Mouse (Mus musculus) adrenal gland, postnatal 4 days (tissue): ENCODE results near the gene Gfer. TPM values are rescaled to one million over a fixed set of nuclear protein-coding genes. Genes with fewer than 3 reads are reported as not detected.

ENCODE experiments used
- DNase-seq, 2 experiments: peaks; one replicate each; pipeline ENCODE4 v3.0.0; 2021 to 2022; ENCODE audit warnings: low spot score in 2 of 2, mixed read lengths in 2 of 2
- total RNA-seq, 2 experiments: library from RNA; stranded (reverse); gene quantifications; 2 replicates each; pipeline ENCODE4 v1.2.3; 2021

Gene Gfer
- total RNA-seq, 2 experiments from 2014 or later, result 28.4 to 28.8 TPM

DNA sequence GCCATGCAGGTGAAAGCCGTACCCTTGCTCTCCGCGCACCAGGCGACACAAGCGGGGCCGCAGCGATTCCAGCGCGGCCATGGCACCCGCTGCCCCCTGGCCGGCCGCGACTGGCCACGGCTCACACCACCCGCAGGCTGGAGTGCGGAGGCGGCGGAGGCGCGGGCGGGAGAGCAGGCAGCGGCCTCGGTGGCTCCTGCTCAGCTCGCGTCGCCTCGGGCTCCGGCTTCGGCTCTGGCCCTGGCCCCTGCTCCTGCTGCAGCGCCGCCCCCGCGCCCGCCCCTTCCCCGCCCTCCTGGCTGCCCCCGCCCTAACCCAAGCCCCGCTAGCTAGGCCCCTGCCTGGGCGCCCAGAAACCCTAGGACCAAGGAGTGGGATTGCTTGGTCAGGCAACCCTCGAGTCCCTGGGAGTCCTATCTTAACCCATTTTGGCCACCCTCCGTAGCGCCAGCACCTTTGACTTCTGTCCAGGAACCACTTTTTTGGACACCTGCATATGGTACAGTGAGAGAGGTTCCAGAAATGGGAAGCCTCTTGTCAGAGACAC is 45.8 kb downstream of the Gfer start, which contains the start of gene Slc9a3r2:
Gene Slc9a3r2, minus strand, starts transcription at position 258 of the 547 bp plus-strand sequence.
- DNase-seq, result peak; percentile 30 to 37

DNA sequence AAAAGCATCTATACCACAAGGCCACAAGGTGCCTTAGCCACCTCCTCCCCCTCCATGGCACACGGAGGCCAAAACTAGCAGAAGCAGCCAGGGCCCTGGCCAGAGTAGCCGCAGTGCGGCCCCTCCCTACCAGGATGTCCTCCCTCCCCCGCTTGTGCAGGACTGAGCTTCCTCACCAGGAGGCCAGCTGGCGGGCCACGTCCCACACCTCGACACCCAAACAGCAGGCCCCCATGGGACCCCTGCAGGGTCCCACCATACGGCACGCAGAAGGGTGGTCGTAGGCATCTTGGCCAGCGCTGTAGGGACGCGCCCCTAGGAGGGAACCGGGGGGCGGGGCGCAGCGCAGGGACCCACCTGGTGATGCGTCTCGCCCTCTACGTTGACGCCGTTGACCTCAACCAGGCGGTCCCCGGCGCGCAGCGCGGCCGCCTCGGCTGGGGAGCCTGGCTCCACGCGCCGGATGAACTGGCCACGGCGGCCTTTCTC is 46.3 kb downstream of the Gfer start:
- no peak for DNase-seq

DNA sequence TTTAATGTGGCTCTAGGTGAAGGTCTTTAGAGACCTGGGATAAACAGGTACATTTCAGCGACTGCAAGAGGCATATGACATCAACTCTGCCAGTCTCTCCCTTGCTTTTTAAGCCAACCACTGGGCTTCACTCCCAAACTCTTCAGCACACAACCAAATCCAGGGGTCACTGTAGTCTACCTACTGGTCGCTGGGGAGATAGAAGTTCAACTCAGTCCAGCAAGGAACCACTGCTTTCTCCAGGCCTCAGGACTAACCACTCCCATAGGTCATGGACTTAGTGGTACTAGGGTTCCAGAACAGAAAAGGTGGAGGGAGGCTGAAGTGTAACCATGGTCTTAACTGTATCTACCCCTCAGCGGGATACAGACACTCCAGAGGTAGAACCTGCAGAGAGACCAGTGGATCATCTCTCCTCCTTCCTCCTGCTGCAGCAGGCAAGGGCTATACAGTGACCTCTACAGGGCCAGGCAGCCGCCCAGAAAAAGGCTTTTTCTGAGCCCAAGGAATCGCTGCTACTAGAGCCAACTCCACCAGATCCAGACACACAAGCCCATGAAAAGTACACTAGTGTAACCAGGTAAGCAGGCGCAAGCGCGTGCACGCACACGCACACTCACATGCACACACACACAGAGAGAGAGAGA is 47.1 kb downstream of the Gfer start:
- no peak for DNase-seq

DNA sequence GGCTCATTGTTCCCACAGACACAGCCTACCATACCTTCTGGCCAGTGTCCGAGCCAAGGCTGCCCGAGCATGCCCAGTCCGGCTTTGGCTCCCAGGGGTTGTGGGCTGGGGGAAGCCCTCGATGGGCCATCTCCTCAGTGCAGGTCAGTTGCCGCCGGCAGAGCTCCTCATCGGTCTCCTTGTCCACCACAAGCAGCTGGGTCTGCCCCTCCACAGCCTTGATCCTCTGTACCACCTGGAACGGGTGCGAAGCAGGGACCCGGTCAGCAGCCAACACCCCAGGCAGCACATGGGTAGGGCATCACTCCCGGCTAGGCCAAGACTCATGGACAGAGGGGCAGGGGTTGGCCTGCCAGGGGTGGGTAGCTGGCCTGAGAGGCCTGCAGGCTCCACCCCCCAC is 48.5 kb downstream of the Gfer start:
- no peak for DNase-seq

DNA sequence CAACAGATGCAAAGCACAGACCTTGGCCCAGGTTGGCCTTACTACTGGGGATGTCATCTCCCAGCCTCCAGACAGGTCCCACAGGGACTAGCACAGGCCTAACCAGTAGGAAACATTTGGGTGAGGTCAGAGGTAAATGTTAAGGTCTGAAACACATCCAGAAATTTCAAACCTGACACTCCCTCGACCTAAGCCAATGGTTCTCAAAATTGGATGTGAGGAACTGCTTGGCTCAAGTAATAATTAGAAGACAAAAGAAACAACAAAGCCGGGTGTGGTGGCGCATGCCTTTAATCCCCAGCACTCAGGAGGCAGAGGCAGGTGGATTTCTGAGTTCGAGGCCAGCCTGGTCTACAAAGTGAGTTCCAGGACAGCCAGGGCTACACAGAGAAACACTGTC is 49.6 kb downstream of the Gfer start:
- no peak for DNase-seq

DNA sequence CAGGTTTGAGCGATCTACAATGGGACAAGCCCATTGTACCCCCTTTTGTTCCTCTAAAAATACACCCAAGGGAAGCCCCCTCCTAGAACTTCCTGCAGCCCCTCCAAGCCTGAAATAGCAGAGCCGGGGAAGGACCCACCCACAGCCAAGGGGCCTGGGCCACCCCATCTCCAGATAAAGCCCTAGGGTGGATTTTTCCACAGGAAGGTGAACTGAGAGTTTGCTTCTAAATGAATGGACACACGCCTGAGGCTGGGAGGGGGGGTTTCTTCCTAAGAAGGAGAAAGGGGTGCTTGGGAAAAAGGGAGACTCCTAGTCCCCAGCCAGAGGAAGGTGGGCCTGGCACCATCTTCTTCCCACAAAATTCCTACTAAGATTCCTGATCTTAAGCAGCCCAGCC is 50.0 kb downstream of the Gfer start:
- no peak for DNase-seq

DNA sequence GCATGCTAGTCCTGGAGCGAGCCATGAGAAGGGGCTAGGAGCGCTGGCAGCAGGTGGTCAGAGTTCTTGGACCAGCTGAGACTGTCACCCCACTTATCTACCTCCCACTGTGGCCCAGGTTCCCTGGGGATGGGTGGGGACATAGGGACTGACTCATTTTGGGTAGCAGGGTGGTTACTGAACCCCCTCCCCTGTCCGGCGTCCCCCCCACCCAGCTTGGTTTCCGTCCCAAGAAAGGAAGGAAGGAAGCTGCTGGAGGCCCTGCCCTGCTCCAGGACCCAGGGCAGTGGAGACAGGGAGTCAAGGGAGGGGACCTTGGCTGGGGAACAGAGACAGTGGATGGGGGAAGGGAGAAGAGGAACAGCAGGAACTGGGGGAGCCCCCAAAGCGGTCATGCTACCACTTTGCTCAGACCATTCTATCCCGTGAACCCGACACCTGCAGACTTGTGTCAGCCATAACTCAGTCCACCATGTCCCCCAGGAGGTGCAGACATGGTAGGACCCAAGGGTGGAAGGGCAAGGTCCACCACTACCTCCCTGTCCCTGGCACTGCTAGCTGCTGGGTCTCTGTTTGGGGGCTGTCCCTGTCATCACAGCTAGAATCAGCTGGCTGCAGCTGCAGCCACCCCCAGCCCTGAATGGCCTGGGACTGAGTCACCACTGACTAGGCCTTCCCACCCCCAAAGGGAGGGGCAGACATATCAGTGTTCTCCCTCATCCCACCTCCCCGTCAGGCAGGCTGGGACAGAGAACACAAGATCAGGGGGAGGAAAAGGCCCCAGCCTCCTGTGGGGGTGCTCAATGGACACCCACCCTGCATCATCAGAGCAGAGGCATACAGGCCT is 50.9 kb downstream of the Gfer start:
- DNase-seq, result no peak

DNA sequence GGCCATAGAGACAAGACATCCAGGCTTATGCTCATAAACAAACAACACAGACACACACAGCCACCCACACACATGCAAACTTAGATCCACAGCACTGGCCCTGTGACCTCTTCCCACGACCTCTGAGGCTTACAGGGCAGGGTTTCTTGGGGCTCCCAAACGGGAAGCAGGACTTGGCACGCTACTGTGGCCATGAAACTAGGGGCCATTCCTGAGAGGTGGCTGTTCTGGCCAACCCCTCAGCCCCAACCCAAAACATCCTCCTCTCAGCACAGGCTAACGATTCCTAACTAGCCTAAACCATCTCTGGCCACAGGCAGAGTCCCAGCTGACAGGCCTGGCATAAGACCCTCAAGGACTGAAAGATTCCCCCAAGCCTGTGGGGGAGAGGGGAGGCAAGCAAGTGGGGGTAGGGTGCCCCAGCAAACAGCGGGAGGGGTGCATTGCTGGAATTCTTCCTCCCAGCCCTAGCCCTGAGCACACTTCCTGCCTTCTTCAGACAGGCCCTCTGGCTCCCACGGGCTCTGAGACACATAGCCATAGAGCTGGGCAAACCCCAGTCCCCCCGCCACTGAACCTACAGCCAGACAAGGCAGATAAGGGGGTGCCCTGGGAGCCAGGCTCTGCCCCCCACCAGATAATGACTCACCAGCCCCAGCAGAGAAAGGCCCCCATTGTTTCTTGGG is 51.8 kb downstream of the Gfer start:
- DNase-seq, result no peak

Other genes starting within 250 kb of the Gfer start
- 10 to 100 TPM; 31.8 to 35.1 TPM for gene E4f1, start 225.8 kb downstream of the Gfer start, total RNA-seq
- 10 to 100 TPM; 44.6 to 46.4 TPM for gene Pgp, start 225.8 kb downstream of the Gfer start, total RNA-seq
- gene Bricd5, start 222.3 kb downstream of the Gfer start, total RNA-seq, result under 1 TPM; 0.50 to 0.93 TPM
- gene Mlst8, start 217.1 kb downstream of the Gfer start, total RNA-seq, result 10 to 100 TPM; 28.0 to 30.0 TPM
- gene Caskin1, start 207.6 kb downstream of the Gfer start, total RNA-seq, result 10 to 100 TPM; 62.4 to 65.2 TPM
- gene Traf7, start 168.2 kb downstream of the Gfer start, total RNA-seq, result 100 to 1,000 TPM; 137 to 149 TPM
- 1 to 10 TPM; 1.1 to 1.9 TPM for gene Rab26, start 161.9 kb downstream of the Gfer start, total RNA-seq
- gene Pkd1, start 146.3 kb downstream of the Gfer start, total RNA-seq, result 10 to 100 TPM; 67.8 to 70.9 TPM
- gene Tsc2, start 63.5 kb downstream of the Gfer start, total RNA-seq, result 100 to 1,000 TPM; 110 to 119 TPM
- 10 to 100 TPM; 13.3 to 13.8 TPM for gene Nthl1, start 63.5 kb downstream of the Gfer start, total RNA-seq
- gene Slc9a3r2, start 45.8 kb downstream of the Gfer start, total RNA-seq, result 10 to 100 TPM; 62.2 to 64.2 TPM
- gene Npw, start 37.7 kb downstream of the Gfer start, total RNA-seq, result not detected
- 10 to 100 TPM; 47.5 to 48.9 TPM for gene Zfp598, start 26.5 kb downstream of the Gfer start, total RNA-seq
- gene Syngr3, start 6.2 kb downstream of the Gfer start, total RNA-seq, result 1 to 10 TPM; 6.1 to 9.4 TPM
- 1 to 10 TPM; 6.2 to 8.5 TPM for gene Noxo1, start 78 bp upstream of the Gfer start, total RNA-seq
- gene Tbl3, start 11.5 kb upstream of the Gfer start, total RNA-seq, result 10 to 100 TPM; 37.8 to 40.9 TPM
- gene Rnf151, start 21.9 kb upstream of the Gfer start, total RNA-seq, result not detected
- gene Rps2, start 22.0 kb upstream of the Gfer start, total RNA-seq, result 100 to 1,000 TPM; 867 to 881 TPM
- gene Ndufb10, start 28.3 kb upstream of the Gfer start, total RNA-seq, result 100 to 1,000 TPM; 210 to 213 TPM
- gene Rpl3l, start 31.7 kb upstream of the Gfer start, total RNA-seq, result 1 to 10 TPM; 5.9 to 6.9 TPM
- gene Msrb1, start 40.5 kb upstream of the Gfer start, total RNA-seq, result 10 to 100 TPM; 62.0 to 74.6 TPM
- gene Hs3st6, start 56.8 kb upstream of the Gfer start, total RNA-seq, result 1 to 10 TPM; 3.2 to 4.2 TPM
- 1 to 10 TPM in 1 of 2 experiments, under 1 TPM in 1; 0.64 to 1.3 TPM for gene Meiob, start 108.1 kb upstream of the Gfer start, total RNA-seq
- gene Hagh, start 144.0 kb upstream of the Gfer start, total RNA-seq, result 10 to 100 TPM; 67.0 to 77.5 TPM
- gene Fahd1, start 154.2 kb upstream of the Gfer start, total RNA-seq, result 10 to 100 TPM; 28.9 to 30.5 TPM
- gene Igfals, start 169.8 kb upstream of the Gfer start, total RNA-seq, result 1 to 10 TPM; 2.0 to 7.4 TPM
- 10 to 100 TPM; 51.9 to 55.3 TPM for gene Nubp2, start 190.2 kb upstream of the Gfer start, total RNA-seq
- 10 to 100 TPM; 35.5 to 37.8 TPM for gene Spsb3, start 190.5 kb upstream of the Gfer start, total RNA-seq
- gene Eme2, start 198.9 kb upstream of the Gfer start, total RNA-seq, result 10 to 100 TPM; 63.5 to 66.9 TPM
- 100 to 1,000 TPM; 135 to 137 TPM for gene Mrps34, start 199.0 kb upstream of the Gfer start, total RNA-seq
- 10 to 100 TPM; 73.7 to 76.7 TPM for gene Nme3, start 200.3 kb upstream of the Gfer start, total RNA-seq
- 100 to 1,000 TPM; 150 to 153 TPM for gene Mapk8ip3, start 240.8 kb upstream of the Gfer start, total RNA-seq